Mouse (Mus musculus): Measurements from ENCODE around the gene 4931414P19Rik.
A peak's percentile ranks its signal among the peaks of the same experiment; 100 is the strongest.

DNA sequence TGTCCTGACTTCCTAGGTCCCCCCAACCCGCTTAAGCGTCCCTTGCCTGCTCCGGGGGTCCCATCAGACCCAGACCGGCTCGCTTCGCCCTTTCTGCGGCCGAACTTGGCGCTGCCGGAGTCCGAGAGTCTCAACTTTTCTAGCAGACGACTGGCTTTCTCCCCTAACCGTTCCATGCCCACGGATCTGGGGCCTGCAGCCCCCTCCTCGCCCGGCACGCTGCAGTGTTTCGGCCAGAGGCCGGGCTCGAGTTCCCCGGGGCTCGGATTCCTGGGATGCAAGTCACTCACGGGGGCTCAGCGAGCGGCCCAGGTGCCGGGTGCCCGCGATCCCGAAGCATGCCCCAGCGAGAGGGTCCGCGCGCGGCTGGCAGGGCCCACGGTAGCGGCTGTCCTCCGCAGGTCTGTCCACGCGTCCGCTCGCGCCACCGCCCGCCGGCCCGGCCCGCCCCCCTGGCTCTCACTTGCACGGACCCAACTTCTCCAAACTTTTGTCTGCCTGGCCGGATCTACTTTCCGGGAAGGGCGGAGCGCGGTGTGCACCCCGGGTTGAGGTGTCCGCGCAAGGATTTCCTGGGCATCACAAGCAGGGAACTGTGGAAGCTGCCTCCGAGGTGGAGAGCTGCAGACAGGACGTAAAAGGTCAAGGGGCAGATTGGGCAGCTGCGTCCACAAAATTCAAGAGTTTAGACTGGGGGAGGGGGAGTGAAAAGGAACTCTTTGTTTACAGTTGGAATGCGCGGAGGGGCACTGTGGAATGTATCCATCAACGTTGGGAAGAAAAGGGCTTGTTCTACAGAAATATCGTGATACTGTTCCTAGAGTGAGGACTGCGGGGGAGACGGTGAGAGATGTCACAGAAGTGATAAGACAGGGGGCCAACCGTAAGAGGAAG lies 28.5 kb downstream of the 4931414P19Rik start, which contains the start of gene Ajuba:
- TF ChIP-seq POLR2A (IDR thresholded peaks at IDR 0.05; ENCODE audit: control insufficient read depth, extremely low read depth, insufficient read depth, low read length, poor library complexity) (0 out of 2 replicates have a peak, but pooled peaks have one; percentile 32), CTCF (IDR thresholded peaks at IDR 0.05; ENCODE audit: borderline replicate concordance, control insufficient read depth, extremely low read depth, insufficient read depth, low read length, poor library complexity) (no peak)

Measured in thymus, adult 2 months (tissue).